Mouse (Mus musculus): ENCODE measurements around the gene Cryba4. TPM values are rescaled to one million over a fixed set of nuclear protein-coding genes. Genes with fewer than 3 reads are reported as not detected.

Cryba4 gene
- polyA plus RNA-seq, 1 experiment = 9.4 TPM

DNA sequence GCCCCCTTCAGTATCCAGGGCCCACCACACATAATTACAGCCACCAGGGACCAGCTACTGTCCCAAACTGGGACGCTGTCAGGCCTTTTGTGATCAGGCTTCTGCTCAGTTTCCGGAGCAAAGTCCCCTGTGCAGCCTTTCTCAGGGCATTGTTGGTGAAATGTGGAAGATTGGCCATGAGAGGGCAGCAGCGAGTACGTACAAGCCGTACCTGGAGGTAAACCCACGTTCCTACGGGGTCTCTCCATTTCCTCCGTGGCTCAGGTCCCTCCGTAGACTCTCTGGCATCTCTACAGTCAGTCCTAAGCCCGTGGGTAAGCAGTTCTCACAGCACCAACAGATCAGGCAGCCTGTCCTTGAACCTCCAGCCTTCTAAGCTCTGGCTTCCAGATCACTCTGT is 37.9 kb downstream of the Cryba4 start:
- TF ChIP-seq GATA1 (IDR thresholded peaks at IDR 0.05; ENCODE audit: borderline replicate concordance, low read length) = no peak
- no peak for TF ChIP-seq FLI1 (IDR thresholded peaks at IDR 0.05; ENCODE audit: low read length)
- H3K36me3 ChIP-seq (replicated peaks; ENCODE audit: low read length) = no peaks in the 10 kb centered on the region
- H3K9me3 ChIP-seq = peaks cover 14% of the 10 kb centered on the region
- H3K4me1 ChIP-seq = peaks cover 61% of the 10 kb centered on the region
- peak overlapping the region; percentile 76 for H3K4me3 ChIP-seq (replicated peaks)
- H3K27me3 ChIP-seq (replicated peaks) = peaks cover 74% of the 10 kb centered on the region

- peaks cover 14% of the 10 kb centered on the region for H3K9me3 ChIP-seq
- H3K4me3 ChIP-seq (replicated peaks) = no peak overlapping the region
- no peaks in the 10 kb centered on the region for H3K36me3 ChIP-seq (replicated peaks; ENCODE audit: low read length)
- TF ChIP-seq GATA1 (IDR thresholded peaks at IDR 0.05; ENCODE audit: borderline replicate concordance, low read length) (no peak), FLI1 (IDR thresholded peaks at IDR 0.05; ENCODE audit: low read length) (no peak)
- peaks cover 78% of the 10 kb centered on the region for H3K27me3 ChIP-seq (replicated peaks)
- peaks cover 53% of the 10 kb centered on the region for H3K4me1 ChIP-seq
Observed at GRCm38 (mm10) chr5:112213331-112214240, 38.7 kb downstream of the Cryba4 start.

DNA sequence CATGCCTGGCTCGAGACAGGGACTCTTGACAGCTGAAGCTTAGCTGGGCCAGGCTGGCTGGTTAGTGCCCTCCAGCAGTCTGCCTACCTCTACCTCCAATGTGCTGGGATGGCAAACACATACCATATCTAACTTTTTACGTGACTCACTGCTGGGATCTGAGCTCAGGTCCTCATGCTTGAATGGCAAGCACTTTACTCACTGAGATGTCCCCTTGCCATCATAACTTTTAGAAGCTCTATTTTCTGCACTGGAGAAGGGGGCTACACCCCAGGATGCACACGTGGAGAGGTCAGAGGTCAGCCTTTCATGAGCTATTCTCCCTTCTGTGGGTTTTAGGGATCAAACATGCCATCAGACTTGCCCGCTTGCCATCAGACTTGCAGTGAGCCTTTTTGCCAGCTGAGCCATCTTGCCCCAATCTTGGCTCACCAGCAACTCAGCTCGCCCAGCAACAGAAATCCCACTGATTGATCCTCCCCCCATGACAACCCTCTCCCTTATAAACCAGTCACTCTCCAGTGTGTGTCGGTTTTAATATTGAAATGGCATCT is 39.5 kb downstream of the Cryba4 start:
- TF ChIP-seq FLI1 (IDR thresholded peaks at IDR 0.05; ENCODE audit: low read length) (no peak), GATA1 (IDR thresholded peaks at IDR 0.05; ENCODE audit: borderline replicate concordance, low read length) (no peak)
- Histone ChIP-seq H3K36me3 (replicated peaks; ENCODE audit: low read length) (no peaks in the 10 kb centered on the region), H3K4me1 (peaks cover 45% of the 10 kb centered on the region), H3K27me3 (replicated peaks) (peaks cover 78% of the 10 kb centered on the region), H3K4me3 (replicated peaks) (no peak overlapping the region), H3K9me3 (peaks cover 14% of the 10 kb centered on the region)

- H3K27me3 ChIP-seq (replicated peaks) = peaks cover 74% of the 10 kb centered on the region
- H3K9me3 ChIP-seq = peaks cover 14% of the 10 kb centered on the region
- peaks cover 36% of the 10 kb centered on the region for H3K4me1 ChIP-seq
- no peaks in the 10 kb centered on the region for H3K36me3 ChIP-seq (replicated peaks; ENCODE audit: low read length)
- TF ChIP-seq FLI1 (IDR thresholded peaks at IDR 0.05; ENCODE audit: low read length) (no peak), GATA1 (IDR thresholded peaks at IDR 0.05; ENCODE audit: borderline replicate concordance, low read length) (no peak)
- H3K4me3 ChIP-seq (replicated peaks) = no peak overlapping the region
Observed at GRCm38 (mm10) chr5:112211911-112212310, 40.4 kb downstream of the Cryba4 start.

DNA sequence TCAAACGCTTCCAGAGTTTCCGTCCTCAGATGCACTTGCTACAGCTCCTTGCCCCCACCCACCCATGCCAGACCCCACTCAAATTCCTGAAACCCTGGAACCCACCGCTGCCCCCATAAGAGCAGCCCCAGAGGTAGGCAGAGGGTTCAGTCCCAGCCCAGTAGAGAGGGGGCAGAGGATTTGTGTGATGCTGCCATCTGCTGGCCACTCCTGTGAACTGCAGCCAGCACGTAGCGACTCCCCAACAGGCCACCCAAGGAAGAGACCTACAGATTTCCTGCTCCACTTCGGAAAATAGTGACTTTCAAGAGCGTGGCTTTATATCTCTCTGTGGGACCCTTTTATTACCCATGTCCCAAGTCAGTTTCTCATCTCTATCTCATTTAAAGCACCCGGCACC is 42.2 kb downstream of the Cryba4 start:
- Histone ChIP-seq H3K27me3 (replicated peaks) (peaks cover 77% of the 10 kb centered on the region), H3K4me3 (replicated peaks) (no peak overlapping the region), H3K36me3 (replicated peaks; ENCODE audit: low read length) (no peaks in the 10 kb centered on the region), H3K4me1 (peaks cover 20% of the 10 kb centered on the region), H3K9me3 (peaks cover 14% of the 10 kb centered on the region)
- no peak for TF ChIP-seq GATA1 (IDR thresholded peaks at IDR 0.05; ENCODE audit: borderline replicate concordance, low read length)
- no peak for TF ChIP-seq FLI1 (IDR thresholded peaks at IDR 0.05; ENCODE audit: low read length)

DNA sequence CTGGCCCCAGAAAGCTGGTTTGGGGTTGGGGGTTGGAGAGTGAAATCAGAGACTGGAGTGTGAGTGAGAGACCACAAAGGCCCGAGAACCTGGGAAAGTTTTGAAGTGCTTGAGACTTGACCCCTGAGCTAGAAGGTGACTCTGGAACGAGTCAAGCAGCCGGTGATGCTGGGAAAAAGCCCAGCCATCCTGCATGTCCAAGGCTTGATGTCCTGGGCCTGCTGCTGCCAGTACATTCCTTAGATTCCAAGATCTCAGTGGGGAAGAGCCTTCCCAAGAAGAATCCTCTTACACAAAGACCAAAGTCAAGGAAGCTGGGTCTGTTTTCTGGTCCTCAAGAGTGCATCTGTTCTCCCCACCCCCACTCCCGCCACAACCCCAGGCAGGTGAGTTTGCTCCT is 44.0 kb downstream of the Cryba4 start:
- Histone ChIP-seq H3K36me3 (replicated peaks; ENCODE audit: low read length) (no peaks in the 10 kb centered on the region), H3K9me3 (peaks cover 14% of the 10 kb centered on the region), H3K4me1 (peaks cover 6% of the 10 kb centered on the region), H3K4me3 (replicated peaks) (no peak overlapping the region), H3K27me3 (replicated peaks) (peaks cover 80% of the 10 kb centered on the region)
- no peak for TF ChIP-seq GATA1 (IDR thresholded peaks at IDR 0.05; ENCODE audit: borderline replicate concordance, low read length)
- no peak for TF ChIP-seq FLI1 (IDR thresholded peaks at IDR 0.05; ENCODE audit: low read length)

DNA sequence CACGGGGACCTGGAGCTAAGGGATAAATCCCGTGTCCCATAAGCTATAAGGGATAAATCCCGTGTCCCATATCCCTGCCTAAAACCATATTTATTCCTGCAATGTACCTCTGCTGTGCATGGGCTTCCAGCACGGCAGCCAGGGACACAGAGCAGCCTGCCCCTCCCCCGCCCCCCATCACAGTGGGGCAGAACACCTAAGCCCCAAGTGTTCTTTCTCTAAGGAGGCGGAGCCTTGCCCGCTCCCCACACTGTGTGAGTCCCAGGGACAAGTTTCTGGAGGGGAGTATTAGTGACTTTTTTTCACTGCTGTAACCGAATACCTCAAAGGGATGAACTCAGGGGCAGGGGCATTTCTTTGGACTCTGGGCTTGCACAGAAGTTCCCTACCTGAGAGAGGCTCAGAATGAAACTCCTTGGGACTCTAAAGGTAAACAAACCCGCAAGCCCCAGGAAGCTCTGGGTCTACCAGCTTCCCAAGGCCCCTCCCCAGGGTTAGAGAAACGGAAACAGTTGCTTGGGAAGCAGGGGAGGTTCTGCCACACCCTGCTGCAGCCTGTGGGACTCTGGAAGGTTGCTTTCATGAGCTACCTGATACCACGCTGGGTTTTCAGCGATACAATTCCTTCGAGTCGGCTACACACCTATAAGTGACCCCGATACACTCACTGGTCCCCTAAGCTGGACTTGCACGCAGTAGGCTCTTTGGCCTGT is 45.6 kb downstream of the Cryba4 start:
- H3K27me3 ChIP-seq (replicated peaks) = peaks cover 77% of the 10 kb centered on the region
- H3K9me3 ChIP-seq = peaks cover 10% of the 10 kb centered on the region
- TF ChIP-seq GATA1 (IDR thresholded peaks at IDR 0.05; ENCODE audit: borderline replicate concordance, low read length) (no peak), FLI1 (IDR thresholded peaks at IDR 0.05; ENCODE audit: low read length) (no peak)
- no peaks in the 10 kb centered on the region for H3K36me3 ChIP-seq (replicated peaks; ENCODE audit: low read length)
- no peak overlapping the region for H3K4me3 ChIP-seq (replicated peaks)
- H3K4me1 ChIP-seq = peaks cover 2% of the 10 kb centered on the region; the same call in 1 of the 2 replicates

GRCm38 (mm10) chr5:112199656-112200055 is 52.7 kb downstream of the Cryba4 start:
- Histone ChIP-seq H3K36me3 (replicated peaks; ENCODE audit: low read length) (no peaks in the 10 kb centered on the region), H3K4me3 (replicated peaks) (no peak overlapping the region), H3K27me3 (replicated peaks) (peaks cover 45% of the 10 kb centered on the region), H3K9me3 (peaks cover 6% of the 10 kb centered on the region), H3K4me1 (peaks cover 4% of the 10 kb centered on the region; the same call in 1 of the 2 replicates)
- TF ChIP-seq FLI1 (IDR thresholded peaks at IDR 0.05; ENCODE audit: low read length) = no peak
- TF ChIP-seq GATA1 (IDR thresholded peaks at IDR 0.05; ENCODE audit: borderline replicate concordance, low read length) = no peak

Other genes with a start within 250 kb of the Cryba4 start
- gene Crybb1, start 3.3 kb upstream of the Cryba4 start, polyA plus RNA-seq (2012; ENCODE audit: insufficient read depth, low replicate concordance) = 0.25 and 3.6 TPM in 2 replicates
- 299 and 479 TPM in 2 replicates for gene Tpst2, start 24.2 kb upstream of the Cryba4 start, polyA plus RNA-seq (2012; ENCODE audit: insufficient read depth, low replicate concordance)
- 30.3 and 35.0 TPM in 2 replicates for gene Tfip11, start 73.8 kb upstream of the Cryba4 start, polyA plus RNA-seq (2012; ENCODE audit: insufficient read depth, low replicate concordance)
- 23.5 and 26.3 TPM in 2 replicates for gene Srrd, start 90.5 kb upstream of the Cryba4 start, polyA plus RNA-seq (2012; ENCODE audit: insufficient read depth, low replicate concordance)
- 214 and 827 TPM in 2 replicates for gene Hps4, start 90.6 kb upstream of the Cryba4 start, polyA plus RNA-seq (2012; ENCODE audit: insufficient read depth, low replicate concordance)
- gene Gm6583, start 103.5 kb upstream of the Cryba4 start, polyA plus RNA-seq (2012; ENCODE audit: insufficient read depth, low replicate concordance) = 1.0 and 1.4 TPM in 2 replicates
- not detected in 2 replicates for gene Asphd2, start 142.3 kb upstream of the Cryba4 start, polyA plus RNA-seq (2012; ENCODE audit: insufficient read depth, low replicate concordance)
- gene Gm6588, start 196.9 kb upstream of the Cryba4 start, polyA plus RNA-seq (2012; ENCODE audit: insufficient read depth, low replicate concordance) = not detected in 2 replicates